Mouse (Mus musculus) adrenal gland, postnatal 10 days (tissue): ENCODE measurements around the gene Gatad2a. TPM values are rescaled to one million over a fixed set of nuclear protein-coding genes. Genes with fewer than 3 reads are reported as not detected.
"Not testable (repeated sequence)": the region's sequence is repeated elsewhere in the genome, so short reads cannot be mapped to it uniquely, and the experiment has no call there.

Experiments used
- DNase-seq: peaks from one replicate; pipeline ENCODE4 v3.0.0; 2021; ENCODE audit warnings: mixed read lengths
- long read RNA-seq, 2 experiments: library from polyadenylated mRNA; stranded (forward); transcript quantifications; one replicate each; pipeline ENCODE4 v2.0.0; 2021
- total RNA-seq, 2 experiments: library from RNA; stranded (reverse); gene quantifications; 2 replicates each; pipeline ENCODE4 v1.2.3; 2021

Gene Gatad2a
- total RNA-seq: 10 to 100 TPM; 84.4 to 90.0 TPM
- long read RNA-seq, experiment 1, transcript Gatad2a-206 (13 exons, 3,622 nt): major isoform, 5 of 44 reads
- long read RNA-seq, experiment 1, partial matches to known transcripts: 7 of 44 reads
- long read RNA-seq, experiment 1, other reads (novel, unspliced or antisense): 28 of 44 reads
- long read RNA-seq, experiment 2, transcript Gatad2a-206 (13 exons, 3,622 nt): minor isoform, 9 of 63 reads
- long read RNA-seq, experiment 2, transcript Gatad2a-202 (13 exons, 3,363 nt): major isoform, 20 of 63 reads
- long read RNA-seq, experiment 2, partial matches to known transcripts: 2 of 63 reads
- long read RNA-seq, experiment 2, other reads (novel, unspliced or antisense): 30 of 63 reads

DNA sequence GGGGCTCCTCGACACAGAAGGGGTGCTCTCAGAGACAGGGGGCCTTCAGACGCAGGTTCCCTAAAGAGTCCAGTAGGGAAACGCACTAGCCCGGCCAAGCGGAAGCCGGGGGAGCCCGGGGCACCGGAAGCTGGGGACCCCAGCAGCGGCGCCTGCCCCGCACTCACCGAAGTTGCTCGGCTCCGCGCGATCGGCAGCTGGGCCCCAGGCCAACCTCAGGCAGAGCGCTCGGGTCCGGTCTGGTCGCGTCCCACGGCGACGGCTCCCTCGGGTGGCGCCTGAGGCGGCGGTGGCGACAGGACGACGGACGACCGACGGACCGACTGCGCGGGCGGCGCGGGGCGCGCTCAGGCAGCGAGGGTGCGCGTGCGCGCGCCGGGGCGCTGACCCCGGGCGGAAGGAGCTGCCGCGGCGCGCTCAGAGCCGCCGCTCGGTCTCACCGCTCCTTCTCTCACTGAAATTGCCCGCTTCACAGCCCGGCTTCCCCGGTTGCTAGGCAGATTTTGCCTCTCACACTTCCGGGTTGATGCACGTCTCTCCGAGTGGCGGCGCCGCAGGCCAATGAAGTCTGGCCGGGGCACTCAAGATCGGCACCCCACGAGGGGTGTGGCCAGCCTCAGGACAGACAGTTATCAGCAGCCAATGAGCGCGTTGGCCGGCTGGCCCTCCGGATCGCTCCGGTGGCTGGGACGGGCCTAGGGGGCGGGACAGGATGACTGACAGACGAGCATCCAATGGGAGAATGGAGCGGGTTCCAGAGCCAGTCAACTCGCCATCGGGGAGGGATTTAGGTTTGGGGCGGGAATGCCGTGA lies at the start of gene Gatad2a:
TSS of gene Gatad2a (minus strand) at position 609 of the 813 bp plus-strand sequence.
- peak; percentile 100 for DNase-seq

DNA sequence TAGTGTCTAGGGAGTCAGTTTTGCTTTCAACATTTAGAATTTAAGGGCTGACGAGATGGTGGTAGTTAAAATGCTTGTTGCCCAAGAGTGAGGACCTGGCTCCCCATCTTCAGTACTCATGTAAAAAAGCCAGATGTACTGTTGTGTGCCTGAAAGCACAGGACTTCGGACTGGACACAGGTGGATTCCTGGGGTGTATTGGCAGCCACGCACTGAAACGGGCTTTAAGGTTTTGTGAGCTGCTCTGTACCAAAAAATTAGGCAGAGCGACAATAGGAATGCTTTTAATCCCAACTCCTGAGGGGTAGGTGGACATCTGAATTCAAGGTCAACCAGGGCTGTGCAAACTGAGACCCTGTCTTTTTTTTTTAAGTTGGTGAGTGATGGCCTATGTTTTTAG lies 47.8 kb upstream of the Gatad2a start:
- no peak for DNase-seq

DNA sequence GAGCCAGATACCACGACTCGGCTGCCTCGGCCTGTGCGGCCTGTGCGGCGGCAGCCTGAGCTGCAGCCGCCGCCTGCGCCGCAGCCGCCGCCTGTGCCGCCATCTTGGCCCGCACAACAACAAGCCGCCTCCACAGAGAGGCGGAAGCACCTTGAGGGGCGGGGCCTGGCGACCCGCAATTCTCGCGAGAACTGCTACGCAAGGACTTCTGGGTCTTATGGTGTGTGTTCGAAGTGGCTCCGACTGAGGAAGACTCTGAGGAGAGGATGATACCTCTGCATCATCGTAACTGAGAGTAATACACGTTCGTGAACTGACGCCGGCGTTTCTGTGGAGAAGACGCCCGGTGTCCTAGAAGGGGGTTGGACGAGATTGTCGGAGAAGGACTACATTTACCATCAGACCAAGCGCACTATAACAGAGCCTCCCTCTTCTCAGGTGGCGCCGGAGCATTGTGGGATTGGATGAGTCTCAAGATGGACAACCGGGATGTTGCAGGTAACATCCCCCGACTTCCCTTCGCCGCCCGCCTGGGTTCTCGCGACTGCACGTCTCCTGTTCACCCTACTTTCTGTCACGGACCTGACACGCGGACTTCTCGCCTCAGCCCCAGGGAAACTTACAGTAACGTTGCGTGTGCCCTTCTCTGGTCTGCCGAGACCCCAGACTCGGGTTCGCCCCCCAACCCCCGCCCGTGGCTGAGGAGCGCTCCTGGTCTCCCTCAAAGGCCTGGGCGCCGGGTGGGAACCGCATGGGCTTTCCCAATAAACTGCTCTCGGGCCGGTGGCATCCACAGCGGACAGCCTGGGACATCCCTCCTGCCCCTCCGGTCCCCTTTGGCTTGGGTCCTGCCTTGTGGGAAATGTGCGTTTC lies 46.6 kb upstream of the Gatad2a start, which contains the start of the genes Mau2 and Sugp1:
TSS of gene Mau2 (minus strand) at position 152 of the 873 bp plus-strand sequence.
TSS of gene Sugp1 (plus strand) at position 231 of the 873 bp plus-strand sequence.
- peak; percentile 97 for DNase-seq

DNA sequence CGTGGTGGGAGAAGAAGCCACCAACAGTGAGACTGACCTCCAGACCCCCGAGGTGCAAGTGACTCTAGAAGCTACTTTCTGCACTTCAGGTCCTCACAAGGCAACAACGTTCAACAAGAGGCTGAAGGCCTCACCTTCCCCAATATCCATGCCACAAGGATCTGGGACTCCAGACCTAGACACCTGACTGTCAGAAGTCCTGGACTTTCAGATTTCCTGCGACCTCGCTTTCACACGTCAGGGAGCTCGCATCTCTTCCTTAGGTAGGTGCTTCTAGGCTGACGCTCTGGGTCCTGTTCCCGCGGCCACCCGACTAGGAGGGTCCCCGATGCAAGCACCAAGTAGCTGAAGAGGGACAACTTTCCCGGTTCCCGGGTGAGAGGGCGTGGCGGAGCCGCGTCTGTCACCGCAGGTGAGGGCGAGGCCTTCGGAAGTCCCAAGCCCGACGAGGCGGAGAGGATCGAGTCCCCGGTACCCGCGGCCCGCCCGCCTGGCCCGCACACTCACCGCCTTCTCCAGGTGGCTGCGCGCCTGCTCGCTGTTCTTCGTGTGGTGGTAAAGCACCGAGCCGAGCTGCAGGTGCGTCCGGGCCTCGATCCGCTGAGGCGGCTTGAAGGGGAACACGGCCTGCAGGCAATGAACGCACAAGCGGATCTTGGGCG lies 45.8 kb upstream of the Gatad2a start:
- no peak for DNase-seq

DNA sequence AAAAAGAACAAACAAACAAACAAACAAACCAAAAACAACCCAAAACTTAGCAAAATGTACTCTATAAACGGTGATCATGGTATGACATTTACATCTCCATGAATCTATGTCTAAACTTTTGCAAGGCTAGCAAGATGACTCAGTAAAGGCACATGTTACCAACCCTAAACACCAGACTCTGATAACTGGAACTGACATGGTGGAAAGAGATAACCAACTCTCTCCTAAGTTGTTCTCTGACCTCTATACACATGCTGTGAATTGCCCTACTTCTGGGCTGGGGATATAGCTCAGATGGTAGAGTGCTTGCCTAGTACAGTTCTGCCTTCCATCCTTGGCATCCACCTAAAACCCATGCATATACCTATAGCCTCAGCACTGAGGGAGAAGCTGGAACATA lies 41.8 kb upstream of the Gatad2a start:
- no peak for DNase-seq

DNA sequence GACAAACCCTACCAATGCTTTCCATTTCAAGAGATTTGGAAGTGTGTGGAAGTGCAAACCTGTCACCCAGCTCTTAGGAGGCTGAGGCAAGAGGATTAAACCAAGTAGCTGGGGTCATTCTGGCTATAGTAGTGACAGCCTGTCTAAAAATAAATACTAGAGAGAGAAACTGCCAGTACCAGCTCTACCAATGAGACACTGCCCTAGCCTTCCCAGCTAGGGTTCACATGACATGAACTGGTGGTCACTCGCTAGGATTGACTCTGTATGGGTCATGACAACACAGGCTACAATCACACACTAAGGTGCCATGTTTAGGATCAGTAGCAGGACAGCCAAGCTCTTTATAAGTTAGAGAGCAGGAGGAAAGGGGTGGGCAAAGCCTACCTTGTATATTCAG lies 34.1 kb upstream of the Gatad2a start:
- no peak for DNase-seq

DNA sequence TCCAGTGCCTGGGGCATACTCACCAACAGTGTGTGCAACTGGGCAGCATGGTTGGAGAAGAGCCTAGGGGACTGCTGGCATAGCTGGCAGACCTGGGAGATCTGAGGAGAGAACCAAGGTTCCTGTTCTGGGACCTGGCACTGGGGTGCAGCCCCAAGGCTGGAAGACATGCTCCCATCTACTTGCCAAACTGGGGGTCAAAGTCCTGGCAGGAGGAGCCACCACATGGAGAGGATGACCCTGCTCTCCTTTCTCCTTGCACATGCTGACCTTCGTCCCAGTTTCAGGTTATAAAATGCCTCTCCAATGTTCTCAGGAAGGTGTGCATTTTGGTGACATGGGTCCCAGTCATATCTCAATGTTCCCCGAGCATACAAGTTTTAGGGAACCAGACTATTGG lies 30.0 kb upstream of the Gatad2a start:
- no peak for DNase-seq

DNA sequence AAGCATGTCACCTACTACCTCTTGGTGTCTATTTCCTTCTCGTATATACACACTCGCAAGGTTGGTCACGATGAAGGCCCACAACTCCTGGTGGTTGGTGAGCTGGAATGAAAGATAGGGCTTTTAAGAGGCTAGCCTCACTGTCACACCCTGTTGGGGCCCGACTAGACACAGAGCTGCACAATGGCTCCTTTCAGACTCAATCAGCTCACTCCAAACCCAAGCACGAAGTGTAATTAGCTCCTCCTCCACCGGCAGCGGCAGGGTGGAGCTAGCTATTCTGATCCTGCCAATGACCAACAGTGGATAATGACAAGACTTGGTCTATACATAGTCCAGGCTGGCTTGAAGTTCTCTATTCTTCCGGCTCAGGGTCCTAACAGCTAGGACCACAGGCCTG lies 27.4 kb upstream of the Gatad2a start:
- DNase-seq: no peak

DNA sequence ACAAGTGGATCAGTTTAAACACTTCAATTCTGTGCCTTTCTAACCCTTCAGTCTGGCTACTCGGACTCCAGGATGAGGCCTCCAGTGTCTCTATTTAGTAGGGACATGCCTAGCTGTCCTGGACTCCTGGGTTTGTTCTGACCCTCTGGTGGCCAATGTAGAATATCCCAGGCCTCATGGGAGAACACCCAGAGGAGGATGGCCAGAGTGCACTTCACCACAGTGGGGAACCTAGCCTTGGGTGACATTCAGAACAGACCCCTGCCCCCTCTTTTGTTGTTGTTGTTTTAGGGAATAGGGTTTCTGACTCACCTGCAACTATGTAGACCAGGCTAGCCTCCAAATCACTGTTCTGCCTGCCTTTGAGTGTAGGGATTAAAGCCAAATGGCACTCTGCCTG lies 18.8 kb upstream of the Gatad2a start:
- no peak for DNase-seq

DNA sequence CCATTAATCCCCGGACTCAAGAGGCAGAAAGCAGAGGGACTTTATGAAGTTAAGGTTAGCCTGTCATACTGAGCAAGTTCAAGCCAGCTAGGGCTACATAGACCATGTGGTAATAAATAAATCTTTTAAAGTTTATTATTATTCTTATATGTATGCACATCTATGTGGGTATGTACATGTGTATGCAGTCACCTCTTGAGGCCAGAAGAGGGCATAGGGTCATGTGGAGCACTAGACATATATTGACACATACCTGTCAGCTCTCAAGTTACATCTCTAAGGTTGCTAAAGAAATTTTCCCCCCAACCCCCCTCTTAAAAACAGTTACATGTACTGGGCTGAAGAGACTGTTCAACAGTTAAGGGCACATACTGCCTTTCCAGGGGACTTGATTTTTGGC lies 16.6 kb upstream of the Gatad2a start:
- DNase-seq: no peak

DNA sequence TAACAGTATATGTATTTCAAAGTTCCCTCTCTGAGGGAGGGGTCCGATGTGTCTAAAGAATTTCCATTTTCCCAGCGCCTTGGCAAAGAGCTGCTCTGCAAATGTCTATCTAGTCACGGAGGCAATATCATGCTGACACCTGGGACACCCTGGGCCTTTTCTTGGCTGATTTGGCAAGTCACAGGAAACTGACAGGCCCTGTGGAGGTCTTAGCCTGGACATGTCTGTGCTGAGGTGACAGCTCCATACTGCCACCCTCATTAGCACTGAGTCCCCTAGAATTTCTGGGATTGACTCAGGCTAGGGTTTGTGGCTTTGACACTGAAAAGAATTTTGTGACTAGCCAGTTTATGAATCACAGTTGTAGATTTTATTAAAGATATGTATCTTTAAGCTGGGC lies 16.2 kb upstream of the Gatad2a start:
- DNase-seq: no peak

DNA sequence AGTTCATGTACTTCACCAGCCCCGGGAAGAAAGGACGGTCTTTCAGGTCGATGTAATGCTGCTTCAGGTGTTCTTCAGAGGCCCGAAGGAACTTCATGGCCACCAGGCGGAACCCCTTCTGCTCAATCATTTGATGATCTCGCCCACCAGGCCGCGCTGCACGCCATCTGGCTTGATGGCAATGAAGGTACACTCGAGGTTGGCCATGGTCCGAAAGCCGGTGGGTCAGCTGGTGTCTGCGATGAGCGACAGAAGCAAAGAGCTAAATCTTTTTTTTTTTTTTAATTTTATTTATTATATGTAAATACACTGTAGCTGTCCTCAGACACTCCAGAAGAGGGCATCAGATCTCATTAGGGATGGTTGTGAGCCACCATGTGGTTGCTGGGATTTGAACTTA lies 14.6 kb upstream of the Gatad2a start:
- not testable (repeated sequence) for DNase-seq

DNA sequence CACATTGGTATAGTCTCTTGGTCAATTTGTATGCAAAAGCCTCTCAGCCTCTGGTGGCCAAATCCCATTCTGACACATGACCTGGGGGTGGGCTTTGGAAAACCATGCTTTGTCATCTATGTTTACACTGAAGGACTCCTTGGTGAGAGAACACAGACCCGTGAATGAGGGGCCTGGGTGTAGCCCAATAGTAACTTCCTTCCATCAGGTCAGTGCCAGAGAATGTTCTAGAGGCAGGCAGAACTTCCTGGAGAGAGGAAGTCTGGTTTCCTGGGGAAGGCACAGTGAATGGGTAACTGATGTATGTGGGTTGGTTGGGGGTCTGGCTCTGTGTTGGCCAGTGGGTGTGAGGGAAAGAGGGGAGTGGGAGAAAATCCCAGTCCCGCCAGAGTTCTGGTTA lies 9.0 kb upstream of the Gatad2a start:
- no peak for DNase-seq

DNA sequence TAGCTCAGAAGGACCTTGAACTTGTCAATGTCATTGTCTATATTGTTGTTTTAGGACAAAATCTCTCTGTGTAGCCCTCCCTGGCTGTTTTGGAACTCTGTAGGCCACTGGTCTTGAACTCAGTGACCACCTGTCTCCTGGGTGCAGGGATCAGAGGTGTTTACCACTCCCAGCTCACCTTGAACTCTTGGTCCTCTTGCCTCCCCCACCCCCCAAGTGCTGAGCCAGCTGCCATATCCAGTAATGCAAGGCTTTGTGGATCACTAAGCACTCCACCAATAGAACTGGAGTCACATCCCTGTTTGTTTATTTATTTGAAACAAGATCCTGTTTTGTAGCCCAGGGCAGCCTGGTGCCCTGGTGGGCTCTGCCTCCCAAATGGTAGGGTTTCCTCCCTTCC lies 8.2 kb upstream of the Gatad2a start:
- DNase-seq: no peak

DNA sequence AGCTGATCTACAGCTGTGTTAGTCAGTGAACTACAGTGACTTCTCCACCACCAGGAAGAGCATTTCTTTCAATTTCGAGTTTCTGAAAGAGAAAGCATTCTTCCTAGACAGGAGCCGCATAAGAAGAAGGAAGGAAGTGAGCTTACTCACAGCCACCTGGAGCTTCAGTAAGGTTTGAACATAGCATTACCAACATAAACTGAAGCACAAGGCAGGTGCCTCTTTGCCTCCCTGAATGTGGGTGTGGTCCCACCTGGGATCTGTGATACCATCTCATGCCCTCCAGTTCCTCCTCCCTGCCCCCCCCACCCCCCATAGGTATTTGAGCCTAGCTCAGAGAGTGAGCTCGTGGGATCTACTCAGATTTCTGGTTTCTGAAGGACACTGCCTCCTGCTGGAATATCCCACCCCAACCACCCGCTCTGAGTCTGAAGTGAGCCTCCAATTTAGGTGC lies 7.0 kb upstream of the Gatad2a start:
- no peak for DNase-seq

DNA sequence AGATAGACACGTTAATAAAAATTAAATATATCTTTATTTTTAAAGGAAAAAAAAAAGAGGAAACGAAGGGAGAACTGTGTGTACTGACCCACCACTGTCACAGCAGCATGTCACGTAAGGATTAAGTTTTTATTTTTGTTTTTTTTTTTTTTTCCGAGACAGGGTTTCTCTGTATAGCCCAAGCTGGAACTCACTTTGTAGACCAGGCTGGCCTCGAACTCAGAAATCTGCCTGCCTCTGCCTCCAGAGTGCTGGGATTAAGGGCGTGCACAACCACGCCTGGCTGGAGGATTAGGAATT lies 5.7 kb upstream of the Gatad2a start:
- not testable (repeated sequence) for DNase-seq

DNA sequence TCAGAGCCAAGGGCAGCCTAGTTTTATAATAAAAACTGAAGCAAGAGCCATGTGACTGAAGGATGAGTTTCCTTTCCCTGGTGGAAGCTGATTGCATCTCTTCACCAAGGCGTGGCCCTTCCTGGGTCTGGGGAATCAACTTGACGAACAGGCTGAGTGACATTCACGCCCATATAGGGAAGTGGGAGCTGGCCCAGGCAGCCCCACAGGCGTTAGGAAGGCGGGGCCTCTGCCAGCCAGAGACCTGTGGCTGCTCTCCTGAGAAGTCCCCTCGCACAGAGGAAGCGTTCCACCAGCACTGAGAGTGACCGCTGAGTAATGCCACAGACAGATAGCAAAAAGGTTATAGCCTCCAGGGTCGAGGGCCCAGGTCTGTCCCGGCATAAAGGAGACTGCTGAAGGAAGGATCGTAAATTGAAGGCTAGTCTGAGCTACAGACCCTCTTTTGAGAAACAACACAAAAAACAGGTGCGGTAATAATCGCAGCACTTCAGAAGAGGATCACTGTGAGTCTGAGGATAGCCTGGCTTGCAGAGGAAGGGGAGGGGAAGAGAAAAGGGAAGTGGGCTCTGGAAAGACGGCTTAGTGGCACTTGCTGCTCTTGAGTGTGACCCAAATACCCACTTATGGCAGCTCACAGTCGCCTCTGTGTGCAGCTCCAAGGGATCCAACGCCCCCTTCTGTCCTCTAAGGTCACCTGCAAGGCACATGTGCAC lies 5.2 kb upstream of the Gatad2a start:
- DNase-seq: peak; percentile 64

DNA sequence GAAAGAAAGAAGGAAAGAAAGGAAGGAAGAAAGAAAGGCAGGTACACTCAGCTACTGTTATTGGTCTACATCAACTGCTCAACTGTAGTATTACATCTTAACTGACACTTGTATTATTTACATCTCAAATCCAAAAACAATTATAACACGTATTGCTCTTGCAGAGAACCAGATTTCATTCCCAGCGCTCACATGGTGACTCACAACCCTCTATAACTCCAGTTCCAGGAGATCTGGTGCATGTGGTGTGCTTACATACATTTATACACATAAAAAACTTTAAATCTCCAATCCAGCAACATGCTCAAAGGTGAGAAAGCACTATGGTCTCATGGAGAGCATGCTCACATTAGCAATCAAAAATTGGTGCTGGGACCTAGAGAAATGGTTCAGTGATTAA lies 4.0 kb upstream of the Gatad2a start:
- DNase-seq: no peak

DNA sequence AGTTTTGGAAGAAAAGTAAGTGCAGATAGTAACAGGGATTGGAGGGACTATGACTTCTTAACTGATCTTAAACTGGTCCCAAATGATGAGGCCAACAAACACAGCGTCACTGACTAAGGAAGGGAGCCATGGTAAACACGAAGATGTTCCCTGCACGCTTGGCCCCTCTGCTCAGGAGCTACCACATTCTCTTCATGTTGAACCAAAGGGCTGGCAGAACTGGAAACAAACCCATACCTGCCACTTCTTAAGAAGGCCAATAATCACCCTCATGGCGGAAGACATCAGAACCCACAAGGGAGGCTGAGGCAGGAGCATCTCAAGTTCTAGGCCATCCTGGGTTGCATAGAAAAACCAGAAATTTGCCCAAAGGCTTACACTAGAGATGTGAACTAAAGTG lies 3.1 kb upstream of the Gatad2a start:
- DNase-seq: no peak

DNA sequence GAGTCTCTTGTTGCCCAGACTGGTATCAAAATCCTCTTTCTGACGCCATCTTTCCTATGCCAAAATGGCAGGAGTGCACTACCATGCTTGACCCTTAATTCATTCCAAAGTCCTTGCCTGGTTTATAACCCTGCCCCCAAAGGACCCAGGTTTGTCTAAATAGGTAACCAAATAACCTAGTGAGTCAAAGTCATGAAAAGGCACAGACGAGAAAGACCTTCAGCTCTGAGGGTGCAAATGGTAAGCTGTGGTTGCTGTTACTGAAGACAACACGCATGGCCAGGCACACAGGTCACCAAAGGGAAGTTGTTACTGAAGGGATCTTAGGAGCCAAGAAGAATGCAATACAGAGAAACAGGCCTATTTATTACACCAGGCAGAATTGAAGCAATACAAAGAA lies 2.5 kb upstream of the Gatad2a start:
- no peak for DNase-seq

DNA sequence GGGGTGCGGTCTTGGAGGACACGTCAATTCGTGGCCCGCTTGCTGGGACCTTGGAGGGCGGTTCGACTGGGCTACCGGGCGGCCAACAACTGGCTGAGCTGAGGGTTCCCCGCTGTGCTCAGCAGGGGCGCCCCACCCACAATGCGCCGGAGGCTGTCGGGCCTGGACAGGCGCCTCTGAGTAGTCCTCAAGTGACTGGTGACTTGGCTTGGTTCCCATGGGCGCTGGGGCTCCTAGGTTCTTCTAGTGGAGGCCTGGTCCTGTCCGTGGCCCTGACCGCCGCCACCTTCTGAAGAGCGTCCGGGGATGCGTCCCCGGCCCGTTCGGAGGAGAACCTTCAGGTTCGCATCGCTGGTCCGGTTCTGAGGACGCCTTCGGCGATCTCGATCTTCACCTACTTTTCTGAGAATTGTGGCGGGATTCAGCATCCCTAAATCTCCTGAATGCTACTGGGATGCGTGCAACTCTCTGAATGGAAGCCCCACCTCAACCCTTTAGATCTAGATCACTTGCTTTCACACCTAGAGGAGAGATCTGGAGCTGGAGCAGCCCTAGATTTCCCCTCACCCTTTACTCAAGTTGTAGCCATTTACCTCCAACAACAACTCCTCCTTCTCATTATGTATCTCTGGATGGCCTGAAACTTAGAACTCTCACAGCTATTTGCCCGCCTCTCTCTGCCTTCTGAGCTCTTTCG lies 553 bp upstream of the Gatad2a start:
- no peak for DNase-seq
